Comparison of ENCODE assay signal across 12 mouse cellular contexts in the genomic region with DNA sequence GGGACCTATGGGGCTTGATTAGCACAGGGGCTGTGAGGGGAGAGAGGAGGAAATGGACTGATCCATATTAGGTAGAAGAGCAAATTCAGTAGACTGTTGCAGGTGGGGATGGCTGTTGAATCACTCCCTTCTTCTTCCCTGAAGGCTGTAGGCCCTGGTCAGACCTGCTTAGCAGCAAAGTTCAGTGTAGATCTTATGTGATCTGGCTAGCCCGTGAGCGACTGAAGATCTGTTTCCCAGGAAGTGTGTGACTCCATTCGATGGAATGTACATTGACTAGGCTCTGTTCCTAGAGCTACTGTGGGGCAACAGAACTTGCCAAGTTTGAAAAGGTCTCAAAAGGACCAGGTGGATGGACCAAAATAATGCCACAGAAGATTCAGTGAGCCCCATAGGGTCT.
DNase-seq lines count a peak whose midpoint lies in the region; ATAC-seq and TF ChIP-seq lines count a peak whose summit lies in the region.
"Had no signal": no experiment of that assay in that cellular context is flagged by ENCODE, and none has a peak within 500 bp of the region (broad histone marks: within the 10 kb centered on the region; RNA-seq: fewer than 3 reads in every experiment).

No protein-coding gene starts in this region.

- no peaks in the 10 kb centered on the region for H3K27me3 ChIP-seq in heart, adult 2 months (ENCODE audit: control insufficient read depth, insufficient read depth, low read length)
- H3K27me3 ChIP-seq in lung, embryonic 16.5 days (ENCODE audit: control insufficient read depth, insufficient read depth, low read depth, low read length): no peaks in the 10 kb centered on the region
- H3K27me3 ChIP-seq in embryonic facial prominence, embryonic 10.5 days (replicated peaks; ENCODE audit: low read depth, poor library complexity, severe bottlenecking): no peaks in the 10 kb centered on the region
- H3K27me3 ChIP-seq in limb, embryonic 13.5 days: no peaks in the 10 kb centered on the region

- intact Hi-C loops in heart, adult 2 months (cut with DNase I): no loop called here

- H3K36me3 ChIP-seq in heart, adult 2 months (ENCODE audit: control insufficient read depth, insufficient read depth, low read length): peaks cover 2% of the 10 kb centered on the region; the same call in 1 of the 2 replicates
- peaks cover 5% of the 10 kb centered on the region for H3K36me3 ChIP-seq in lung, embryonic 16.5 days (ENCODE audit: control insufficient read depth, insufficient read depth, low read length)
- H3K36me3 ChIP-seq in embryonic facial prominence, embryonic 10.5 days (replicated peaks): peaks cover 46% of the 10 kb centered on the region
- H3K36me3 ChIP-seq in limb, embryonic 13.5 days: peaks cover 24% of the 10 kb centered on the region

- no peak for TF ChIP-seq CTCF in heart, adult 2 months (IDR thresholded peaks at IDR 0.05)
- no peak for TF ChIP-seq CTCF in lung, adult 2 months (IDR thresholded peaks at IDR 0.05; ENCODE audit: insufficient read depth, low read length)

- WGBS in heart, adult 2 months: 43% methylated on average over 3 of the region's 3 CpGs
- 60% methylated on average over 3 of the region's 3 CpGs for WGBS in lung, embryonic 16.5 days
- WGBS in lung, adult 2 months: 65% methylated on average over 3 of the region's 3 CpGs
- WGBS in embryonic facial prominence, embryonic 10.5 days: 94% methylated on average over 3 of the region's 3 CpGs
- WGBS in limb, embryonic 13.5 days: 94% methylated on average over 3 of the region's 3 CpGs

- H3K79me2 ChIP-seq in heart, adult 2 months (replicated peaks; ENCODE audit: control insufficient read depth, insufficient read depth, low read length): peaks cover 16% of the 10 kb centered on the region

- H3K4me2 ChIP-seq in lung, embryonic 16.5 days (ENCODE audit: low read depth, low read length): no peak overlapping the region
- no peak overlapping the region for H3K4me2 ChIP-seq in limb, embryonic 13.5 days (replicated peaks)

- ATAC-seq in lung, embryonic 16.5 days (ENCODE audit: low read depth): peak; percentile 24; the same call in 1 of the 2 replicates
- no peak for ATAC-seq in limb, embryonic 13.5 days (ENCODE audit: low FRiP score, low read depth)
- ATAC-seq: CD4-positive, CD25-positive, alpha-beta regulatory T cell, adult 4 months had no signal

- no peak for DNase-seq in heart, adult 2 months
- no peak for DNase-seq in heart, adult 8-10 months (ENCODE audit: low spot score)
- no peak for DNase-seq in lung, adult 2 months
- no peak for DNase-seq in embryonic facial prominence, embryonic 10.5 days (ENCODE audit: low spot score)
- DNase-seq in thymus, postnatal 36 days: no peak
- no peak for DNase-seq in B cell, adult 2 months
- DNase-seq: adrenal gland, postnatal 14 days; cerebellum, adult 11 months; gastrocnemius, postnatal 10 days had no signal

- no peak overlapping the region for H3K4me3 ChIP-seq in heart, adult 2 months
- no peak overlapping the region for H3K4me3 ChIP-seq in lung, embryonic 16.5 days (ENCODE audit: low read length)
- no peak overlapping the region for H3K4me3 ChIP-seq in lung, adult 2 months (replicated peaks; ENCODE audit: extremely low read depth, low read depth, low read length)
- no peak overlapping the region for H3K4me3 ChIP-seq in embryonic facial prominence, embryonic 10.5 days
- no peak overlapping the region for H3K4me3 ChIP-seq in limb, embryonic 13.5 days

- no peak for TF ChIP-seq EP300 in heart, adult 2 months (IDR thresholded peaks at IDR 0.05; ENCODE audit: insufficient read depth, low read depth, low read length)

- peak overlapping the region; percentile 2; the same call in 1 of the 2 replicates for H3K27ac ChIP-seq in heart, adult 2 months
- H3K27ac ChIP-seq in lung, embryonic 16.5 days (ENCODE audit: low read length): peak overlapping the region; percentile 56
- H3K27ac ChIP-seq in embryonic facial prominence, embryonic 10.5 days (replicated peaks): peak overlapping the region; percentile 75
- peak overlapping the region; percentile 73 for H3K27ac ChIP-seq in limb, embryonic 13.5 days

- no peak for TF ChIP-seq POLR2A in heart, adult 2 months (IDR thresholded peaks at IDR 0.05; ENCODE audit: insufficient read depth, low read depth, low read length)
- TF ChIP-seq POLR2A in lung, adult 2 months (IDR thresholded peaks at IDR 0.05; ENCODE audit: borderline replicate concordance, extremely low read depth, low read depth, low read length): no peak

- H3K9ac ChIP-seq in heart, adult 2 months (ENCODE audit: low read depth, low read length): no peak overlapping the region
- no peak overlapping the region for H3K9ac ChIP-seq in lung, embryonic 16.5 days (ENCODE audit: low read length)
- H3K9ac ChIP-seq in limb, embryonic 13.5 days: no peak overlapping the region

- H3K9me3 ChIP-seq in lung, embryonic 16.5 days (ENCODE audit: control insufficient read depth, low read length): no peaks in the 10 kb centered on the region
- H3K9me3 ChIP-seq in embryonic facial prominence, embryonic 10.5 days: no peaks in the 10 kb centered on the region
- H3K9me3 ChIP-seq in limb, embryonic 13.5 days: no peaks in the 10 kb centered on the region

- peaks cover 44% of the 10 kb centered on the region for H3K4me1 ChIP-seq in heart, adult 2 months (ENCODE audit: control insufficient read depth, insufficient read depth, low read length)
- peaks cover 41% of the 10 kb centered on the region for H3K4me1 ChIP-seq in lung, embryonic 16.5 days (replicated peaks; ENCODE audit: control insufficient read depth, insufficient read depth, low read length)
- H3K4me1 ChIP-seq in lung, adult 2 months (ENCODE audit: control insufficient read depth, insufficient read depth, low read length): peaks cover 24% of the 10 kb centered on the region
- peaks cover 64% of the 10 kb centered on the region for H3K4me1 ChIP-seq in embryonic facial prominence, embryonic 10.5 days
- H3K4me1 ChIP-seq in limb, embryonic 13.5 days: peaks cover 68% of the 10 kb centered on the region

Comparison
In these comparisons a context has a peak if more than half of its experiments do, and no peak if none do; other contexts are left out.
1. H3K27ac ChIP-seq: peak in every context shown above with its lines; median percentile 75 in embryonic facial prominence, embryonic 10.5 days; 73 in limb, embryonic 13.5 days; 56 in lung, embryonic 16.5 days; 2 in heart, adult 2 months.